Mouse (Mus musculus) frontal cortex, adult 2 months (tissue): ENCODE data around the gene Daxx. TPM values are rescaled to one million over a fixed set of nuclear protein-coding genes. Genes with fewer than 3 reads are reported as not detected.

ENCODE experiments used
- DNase-seq, 2 experiments: peaks; one replicate each; pipeline ENCODE4 v3.0.0; 2022; ENCODE audit warnings: low spot score in 1 of 2; ENCODE audit errors: extremely low spot score in 1 of 2
- polyA plus RNA-seq: library from polyadenylated mRNA; depleted of rRNA; stranded (reverse); fragments of >200 nt; gene quantifications from 2 replicates; pipeline ENCODE4 v1.2.3, GENCODE M21; 2012; rRNA removed

Daxx gene
- polyA plus RNA-seq, 1 experiment: 27.2 TPM

GRCm38 (mm10) chr17:33959135-33959534 lies 49.9 kb downstream of the Daxx start:
- DNase-seq: no peak

GRCm38 (mm10) chr17:33959948-33960347 lies 50.7 kb downstream of the Daxx start:
- no peak for DNase-seq

GRCm38 (mm10) chr17:33962876-33963275 lies 53.7 kb downstream of the Daxx start:
- no peak for DNase-seq

Other genes with a start within 250 kb of the Daxx start
- gene Hnrnpm, start 222.6 kb upstream of the Daxx start, polyA plus RNA-seq: 190 and 223 TPM in 2 replicates
- 104 and 117 TPM in 2 replicates for gene March2, start 190.7 kb upstream of the Daxx start, polyA plus RNA-seq
- 461 and 466 TPM in 2 replicates for gene Rab11b, start 148.9 kb upstream of the Daxx start, polyA plus RNA-seq
- 4.2 and 4.4 TPM in 2 replicates for gene Angptl4, start 127.6 kb upstream of the Daxx start, polyA plus RNA-seq
- 171 and 180 TPM in 2 replicates for gene Kank3, start 98.9 kb upstream of the Daxx start, polyA plus RNA-seq
- gene Rps28, start 84.9 kb upstream of the Daxx start, polyA plus RNA-seq: 683 and 811 TPM in 2 replicates
- gene Ndufa7, start 84.8 kb upstream of the Daxx start, polyA plus RNA-seq: 316 and 318 TPM in 2 replicates
- gene Cd320, start 66.3 kb upstream of the Daxx start, polyA plus RNA-seq: 30.1 and 31.8 TPM in 2 replicates
- gene Gm7029, start 35.6 kb upstream of the Daxx start, polyA plus RNA-seq: not detected in 2 replicates
- gene Kifc1, start 18.8 kb upstream of the Daxx start, polyA plus RNA-seq: 2.5 and 2.6 TPM in 2 replicates
- 1.3 and 1.5 TPM in 2 replicates for gene Platr17, start 4.3 kb upstream of the Daxx start, polyA plus RNA-seq
- 25.4 and 28.5 TPM in 2 replicates for gene Tapbp, start 6.5 kb downstream of the Daxx start, polyA plus RNA-seq
- 29.9 and 33.4 TPM in 2 replicates for gene Zbtb22, start 6.5 kb downstream of the Daxx start, polyA plus RNA-seq
- gene Rgl2, start 20.1 kb downstream of the Daxx start, polyA plus RNA-seq: 154 and 161 TPM in 2 replicates
- 101 and 130 TPM in 2 replicates for gene Pfdn6, start 30.9 kb downstream of the Daxx start, polyA plus RNA-seq
- gene Wdr46, start 31.2 kb downstream of the Daxx start, polyA plus RNA-seq: 13.3 and 13.7 TPM in 2 replicates
- 6.9 and 7.5 TPM in 2 replicates for gene B3galt4, start 42.1 kb downstream of the Daxx start, polyA plus RNA-seq
- 69.5 and 70.5 TPM in 2 replicates for gene Vps52, start 46.4 kb downstream of the Daxx start, polyA plus RNA-seq
- gene Rps18, start 46.6 kb downstream of the Daxx start, polyA plus RNA-seq: 488 and 518 TPM in 2 replicates
- 75.5 and 94.5 TPM in 2 replicates for gene H2-K1, start 90.9 kb downstream of the Daxx start, polyA plus RNA-seq
- 80.9 and 89.6 TPM in 2 replicates for gene Ring1, start 115.3 kb downstream of the Daxx start, polyA plus RNA-seq
- gene H2-Ke6, start 118.6 kb downstream of the Daxx start, polyA plus RNA-seq: 84.6 and 87.2 TPM in 2 replicates
- 101 and 102 TPM in 2 replicates for gene Slc39a7, start 122.3 kb downstream of the Daxx start, polyA plus RNA-seq
- 69.5 and 79.4 TPM in 2 replicates for gene Rxrb, start 122.4 kb downstream of the Daxx start, polyA plus RNA-seq
- 10.0 and 10.7 TPM in 2 replicates for gene Col11a2, start 130.0 kb downstream of the Daxx start, polyA plus RNA-seq
- 1.1 and 1.2 TPM in 2 replicates for gene H2-Oa, start 182.9 kb downstream of the Daxx start, polyA plus RNA-seq
- gene H2-DMa, start 210.1 kb downstream of the Daxx start, polyA plus RNA-seq: 26.3 and 26.8 TPM in 2 replicates
- gene Brd2, start 213.2 kb downstream of the Daxx start, polyA plus RNA-seq: 167 and 194 TPM in 2 replicates
- 0.99 and 1.1 TPM in 2 replicates for gene H2-DMb2, start 233.9 kb downstream of the Daxx start, polyA plus RNA-seq
- gene H2-DMb1, start 243.7 kb downstream of the Daxx start, polyA plus RNA-seq: 3.1 and 3.5 TPM in 2 replicates